Mouse (Mus musculus) limb, embryonic 10.5 days (tissue): ENCODE measurements around the gene Anapc1. TPM values are rescaled to one million over a fixed set of nuclear protein-coding genes. Genes with fewer than 3 reads are reported as not detected.
A peak's percentile ranks its signal among the peaks of the same experiment; 100 is the strongest.

ENCODE experiments used
- DNase-seq: peaks from one replicate; pipeline ENCODE4 v3.0.0-alpha.2; 2017; ENCODE audit warnings: low spot score
- H3K27ac ChIP-seq: fragments of 300-500 bp; sonication (generic); 2 replicates; pipeline ENCODE4 v1.5.1; 2016; ENCODE audit warnings: mild to moderate bottlenecking
- H3K27me3 ChIP-seq: fragments of 300-500 bp; sonication (generic); 2 replicates; pipeline ENCODE4 v1.6.1; 2016; ENCODE audit warnings: low read depth, mild to moderate bottlenecking; ENCODE audit not compliant: poor library complexity, severe bottlenecking
- H3K36me3 ChIP-seq: fragments of 300-500 bp; sonication (generic); 2 replicates; pipeline ENCODE4 v1.6.1; 2016; ENCODE audit warnings: mild to moderate bottlenecking, moderate library complexity
- H3K4me1 ChIP-seq: fragments of 300-500 bp; sonication (generic); 2 replicates; pipeline ENCODE4 v1.6.1; 2016
- H3K4me3 ChIP-seq: fragments of 300-500 bp; sonication (generic); 2 replicates; pipeline ENCODE4 v1.5.1; 2016; ENCODE audit warnings: mild to moderate bottlenecking, moderate library complexity
- H3K9me3 ChIP-seq: fragments of 300-500 bp; sonication (generic); replicated peaks from 2 replicates; pipeline ENCODE4 v1.6.1; 2016; ENCODE audit warnings: mild to moderate bottlenecking
- WGBS: fragments of 180-500 bp; shearing (Covaris S2); methylation state at CpG from one replicate; pipeline ENCODE4 v1.1.7; 2016; 5-methylcytosine and 5-hydroxymethylcytosine counted together
- polyA plus RNA-seq: library from polyadenylated mRNA; unstranded; fragments of >200 nt; fragmentation: Nextera tagmentation; extraction: Ambion mirVana; gene quantifications from 2 replicates; pipeline ENCODE4 v1.2.1, GENCODE M21; 2016

Anapc1 gene
- 85.7 and 96.3 TPM in 2 replicates for polyA plus RNA-seq

GRCm38 (mm10) chr2:128686921-128687557 is at the start of gene Anapc1:
Gene Anapc1, minus strand, starts transcription at chr2:128687391.
- H3K4me3 ChIP-seq: peak within 1 kb of the TSS; percentile 76
- no peaks in the 10 kb centered on the region for H3K9me3 ChIP-seq
- H3K27ac ChIP-seq: peak within 1 kb of the TSS; percentile 96
- H3K4me1 ChIP-seq: peaks cover 17% of the 10 kb centered on the region
- DNase-seq: peak; percentile 91
- under 1% methylated on average over 58 of the region's 58 CpGs for WGBS
- no peaks in the 10 kb centered on the region for H3K27me3 ChIP-seq
- H3K36me3 ChIP-seq: peaks cover 38% of the 10 kb centered on the region

DNA sequence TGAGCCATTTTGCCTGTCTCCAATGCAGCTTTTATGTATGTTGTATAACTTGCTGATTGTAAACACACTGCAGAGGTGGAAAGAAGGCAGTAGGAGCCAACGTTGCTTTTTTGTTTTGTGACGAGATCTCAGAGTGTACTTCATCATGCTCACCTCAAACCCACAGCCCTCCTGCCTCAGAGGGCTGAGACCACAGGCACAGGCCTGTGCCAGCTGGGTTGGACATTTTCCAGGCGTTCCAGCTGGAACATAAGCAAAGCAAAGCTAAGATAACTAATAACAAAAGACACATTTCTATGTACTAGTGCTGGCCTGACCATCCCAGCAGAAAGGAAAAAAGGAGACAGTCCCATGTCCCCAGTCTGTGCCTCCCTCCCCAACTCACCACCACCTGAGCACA is 47.9 kb upstream of the Anapc1 start:
- 74% methylated on average over 3 of the region's 3 CpGs for WGBS

DNA sequence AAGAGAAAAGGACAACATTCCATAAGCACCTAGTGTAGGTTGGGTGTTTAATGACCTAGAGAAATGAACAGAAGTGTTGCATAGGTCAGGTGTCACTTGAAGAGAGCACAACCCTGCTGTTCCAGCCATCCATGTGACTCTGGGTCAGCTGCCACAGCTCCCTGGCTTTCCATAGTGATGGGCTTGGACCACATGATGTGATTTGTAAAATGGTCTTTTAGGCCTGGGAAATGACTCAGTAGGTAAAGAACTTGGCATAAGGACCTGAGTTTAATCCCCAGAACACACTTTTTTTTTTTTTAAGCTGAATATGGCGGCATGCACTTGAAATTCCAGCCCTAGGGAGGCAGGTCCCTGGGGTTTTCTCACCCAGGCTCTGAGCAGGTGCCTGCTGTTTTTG is 44.8 kb upstream of the Anapc1 start:
- 77% methylated on average over 1 of the region's 1 CpGs for WGBS

More for the DNA sequence above, 47.9 kb upstream of the Anapc1 start:
- Histone ChIP-seq H3K27me3 (no peaks in the 10 kb centered on the region), H3K4me1 (peaks cover 27% of the 10 kb centered on the region), H3K27ac (no peak overlapping the region), H3K36me3 (peaks cover 89% of the 10 kb centered on the region), H3K4me3 (no peak overlapping the region), H3K9me3 (no peaks in the 10 kb centered on the region)
- no peak for DNase-seq

GRCm38 (mm10) chr2:128731514-128731913 is 44.3 kb upstream of the Anapc1 start:
- 62% methylated on average over 10 of the region's 10 CpGs for WGBS
- H3K36me3 ChIP-seq: peaks cover 68% of the 10 kb centered on the region
- H3K9me3 ChIP-seq: no peaks in the 10 kb centered on the region
- H3K4me3 ChIP-seq: no peak overlapping the region
- H3K27me3 ChIP-seq: no peaks in the 10 kb centered on the region
- no peak overlapping the region for H3K27ac ChIP-seq
- no peak for DNase-seq
- H3K4me1 ChIP-seq: peaks cover 59% of the 10 kb centered on the region

More for the DNA sequence above, 44.8 kb upstream of the Anapc1 start:
- no peak overlapping the region for H3K27ac ChIP-seq
- no peaks in the 10 kb centered on the region for H3K9me3 ChIP-seq
- no peaks in the 10 kb centered on the region for H3K27me3 ChIP-seq
- H3K36me3 ChIP-seq: peaks cover 73% of the 10 kb centered on the region
- no peak for DNase-seq
- H3K4me3 ChIP-seq: no peak overlapping the region
- peaks cover 57% of the 10 kb centered on the region for H3K4me1 ChIP-seq

- H3K27me3 ChIP-seq: no peaks in the 10 kb centered on the region
- peaks cover 46% of the 10 kb centered on the region for H3K4me1 ChIP-seq
- H3K27ac ChIP-seq: peak overlapping the region; percentile 61
- no peak overlapping the region for H3K4me3 ChIP-seq
- peak; percentile 56 for DNase-seq
- H3K9me3 ChIP-seq: no peaks in the 10 kb centered on the region
- WGBS: 27% methylated on average over 7 of the region's 7 CpGs
- H3K36me3 ChIP-seq: peaks cover 55% of the 10 kb centered on the region
These were observed 42.0 kb upstream of the Anapc1 start for GRCm38 (mm10) chr2:128729141-128729540.

GRCm38 (mm10) chr2:128728066-128728465 is 40.9 kb upstream of the Anapc1 start:
- H3K4me3 ChIP-seq: no peak overlapping the region
- peaks cover 39% of the 10 kb centered on the region for H3K4me1 ChIP-seq
- peaks cover 60% of the 10 kb centered on the region for H3K36me3 ChIP-seq
- H3K27me3 ChIP-seq: no peaks in the 10 kb centered on the region
- no peaks in the 10 kb centered on the region for H3K9me3 ChIP-seq
- peak overlapping the region; percentile 12; the same call in 1 of the 2 replicates for H3K27ac ChIP-seq
- no peak for DNase-seq
- WGBS: 85% methylated on average over 4 of the region's 4 CpGs

- no peak for DNase-seq
- 55% methylated on average over 3 of the region's 3 CpGs for WGBS
- peaks cover 39% of the 10 kb centered on the region for H3K4me1 ChIP-seq
- H3K27ac ChIP-seq: peak overlapping the region; percentile 14; the same call in 1 of the 2 replicates
- peaks cover 63% of the 10 kb centered on the region for H3K36me3 ChIP-seq
- no peaks in the 10 kb centered on the region for H3K9me3 ChIP-seq
- H3K4me3 ChIP-seq: no peak overlapping the region
- H3K27me3 ChIP-seq: no peaks in the 10 kb centered on the region
These were observed 40.4 kb upstream of the Anapc1 start for GRCm38 (mm10) chr2:128727552-128727951.

DNA sequence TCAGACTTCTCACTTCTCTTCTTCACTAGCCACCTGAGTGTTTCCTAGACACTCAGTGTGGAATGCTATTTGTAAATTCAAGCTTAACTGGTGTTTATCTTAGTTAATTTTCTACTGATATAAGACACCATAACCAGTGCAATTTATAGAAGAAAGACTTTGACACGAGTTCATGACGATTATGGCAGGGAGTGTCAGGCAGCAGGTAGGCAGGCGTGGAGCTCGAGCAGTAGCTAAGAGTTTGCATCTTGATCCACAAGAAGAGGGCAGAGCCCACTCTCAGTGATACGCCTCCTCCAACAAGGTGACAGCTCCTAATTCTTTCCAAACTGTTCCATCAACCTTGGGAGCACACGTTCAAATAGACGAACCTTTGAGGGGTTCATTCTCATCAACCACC is 39.4 kb upstream of the Anapc1 start:
- no peak for DNase-seq
- peaks cover 60% of the 10 kb centered on the region for H3K36me3 ChIP-seq
- H3K9me3 ChIP-seq: no peaks in the 10 kb centered on the region
- H3K4me1 ChIP-seq: peaks cover 39% of the 10 kb centered on the region
- H3K27ac ChIP-seq: no peak overlapping the region
- H3K27me3 ChIP-seq: no peaks in the 10 kb centered on the region
- 81% methylated on average over 7 of the region's 7 CpGs for WGBS
- no peak overlapping the region for H3K4me3 ChIP-seq

- H3K27me3 ChIP-seq: no peaks in the 10 kb centered on the region
- peaks cover 39% of the 10 kb centered on the region for H3K4me1 ChIP-seq
- 87% methylated on average over 5 of the region's 5 CpGs for WGBS
- H3K36me3 ChIP-seq: peaks cover 60% of the 10 kb centered on the region
- no peak for DNase-seq
- no peak overlapping the region for H3K4me3 ChIP-seq
- H3K9me3 ChIP-seq: no peaks in the 10 kb centered on the region
- no peak overlapping the region for H3K27ac ChIP-seq
These were observed 38.9 kb upstream of the Anapc1 start for GRCm38 (mm10) chr2:128726067-128726466.

GRCm38 (mm10) chr2:128722106-128722710 is 35.0 kb upstream of the Anapc1 start:
- DNase-seq: no peak
- WGBS: 85% methylated on average over 5 of the region's 5 CpGs
- H3K27me3 ChIP-seq: no peaks in the 10 kb centered on the region
- H3K4me1 ChIP-seq: peaks cover 24% of the 10 kb centered on the region; the same call in 1 of the 2 replicates
- no peak overlapping the region for H3K4me3 ChIP-seq
- peaks cover 75% of the 10 kb centered on the region for H3K36me3 ChIP-seq
- no peak overlapping the region for H3K27ac ChIP-seq
- H3K9me3 ChIP-seq: 0 out of 2 replicates have a peak, but pooled peaks cover 2% of the 10 kb centered on the region

DNA sequence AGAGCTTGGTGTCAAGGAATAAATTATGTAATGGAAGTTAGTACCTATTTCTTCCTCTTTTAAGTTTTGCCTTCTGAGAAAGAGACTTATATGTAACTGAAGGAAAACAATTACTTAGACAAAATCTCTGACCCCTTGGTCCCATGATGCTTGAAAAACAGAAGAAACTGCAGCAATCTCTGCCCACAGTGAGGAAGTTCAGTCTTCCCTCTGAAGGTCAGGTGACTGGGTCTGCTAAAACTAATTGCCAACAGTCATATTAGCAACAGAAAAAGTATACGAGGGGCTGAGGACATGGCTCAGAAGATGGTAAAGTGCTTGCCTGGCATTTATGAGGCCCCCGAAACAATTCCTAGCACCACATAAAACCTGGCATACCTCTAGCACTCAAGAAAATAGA is 32.2 kb upstream of the Anapc1 start:
- peaks cover 42% of the 10 kb centered on the region for H3K4me1 ChIP-seq
- 84% methylated on average over 2 of the region's 2 CpGs for WGBS
- no peak overlapping the region for H3K4me3 ChIP-seq
- no peak overlapping the region for H3K27ac ChIP-seq
- no peak for DNase-seq
- no peaks in the 10 kb centered on the region for H3K27me3 ChIP-seq
- H3K36me3 ChIP-seq: peaks cover 83% of the 10 kb centered on the region
- H3K9me3 ChIP-seq: 0 out of 2 replicates have a peak, but pooled peaks cover 2% of the 10 kb centered on the region

DNA sequence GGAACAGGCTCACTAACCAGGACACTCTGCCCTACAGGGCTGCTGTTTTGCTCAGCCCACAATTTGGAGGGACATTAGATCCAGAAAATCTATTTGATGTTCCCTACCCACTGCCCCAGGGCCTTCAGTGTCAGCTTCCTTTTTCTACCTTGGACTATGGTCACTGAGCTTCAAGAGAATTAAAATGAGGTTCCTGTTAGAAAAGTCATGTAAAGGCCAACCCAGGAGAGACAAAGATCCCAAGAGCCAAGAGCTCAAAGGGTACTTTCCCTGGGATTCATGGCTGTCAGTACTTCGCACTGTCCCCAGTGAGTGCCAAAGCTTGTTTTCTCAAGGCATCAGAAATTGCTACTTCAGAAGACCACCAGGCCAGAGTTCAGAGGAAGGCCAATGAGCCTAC is 28.8 kb upstream of the Anapc1 start:
- 97% methylated on average over 1 of the region's 1 CpGs for WGBS
- H3K27me3 ChIP-seq: no peaks in the 10 kb centered on the region
- H3K27ac ChIP-seq: peak overlapping the region; percentile 92
- no peak for DNase-seq
- no peak overlapping the region for H3K4me3 ChIP-seq
- H3K4me1 ChIP-seq: peaks cover 75% of the 10 kb centered on the region
- H3K9me3 ChIP-seq: 0 out of 2 replicates have a peak, but pooled peaks cover 2% of the 10 kb centered on the region
- peaks cover 57% of the 10 kb centered on the region for H3K36me3 ChIP-seq

DNA sequence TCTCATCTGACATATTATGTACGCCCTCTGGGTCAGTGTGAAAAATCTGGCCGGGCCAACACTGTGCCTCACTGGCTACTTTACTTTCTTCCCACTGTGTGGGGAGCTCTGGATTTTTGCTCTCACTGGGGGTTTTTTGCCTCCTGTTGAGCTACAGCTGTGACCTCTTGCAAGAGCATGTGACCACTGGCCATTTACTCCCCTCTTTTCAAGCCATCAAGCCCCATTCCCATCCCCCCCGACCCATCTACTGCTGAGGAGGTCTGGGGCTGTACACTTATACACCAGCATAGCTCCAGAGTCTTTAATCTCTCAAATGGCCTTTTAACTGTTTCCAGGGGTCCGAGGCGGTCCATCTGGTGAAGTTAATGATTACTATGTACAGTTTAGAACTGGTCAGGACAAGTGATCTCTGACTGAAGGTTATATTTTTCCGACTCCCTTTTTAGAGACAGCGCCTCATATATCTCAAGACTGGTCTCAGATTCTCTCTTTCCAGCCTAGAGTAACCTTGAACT is 27.6 kb upstream of the Anapc1 start:
- H3K27me3 ChIP-seq: no peaks in the 10 kb centered on the region
- peaks cover 87% of the 10 kb centered on the region for H3K4me1 ChIP-seq
- H3K9me3 ChIP-seq: no peaks in the 10 kb centered on the region
- peak overlapping the region; percentile 92 for H3K27ac ChIP-seq
- H3K36me3 ChIP-seq: peaks cover 45% of the 10 kb centered on the region
- DNase-seq: peak; percentile 62
- peak overlapping the region; percentile 23 for H3K4me3 ChIP-seq
- 23% methylated on average over 7 of the region's 7 CpGs for WGBS
